Mouse (Mus musculus) cortical plate, adult 2 months (tissue): ENCODE data around the gene Zfp423.

Experiments
- CTCF ChIP-seq: fragments of 200-500 bp; IDR thresholded peaks from 2 replicates; pipeline ENCODE4 v1.5.1; 2011; ENCODE audit warnings: mild to moderate bottlenecking, control low read depth, low read length; ENCODE audit not compliant: insufficient read depth; ENCODE audit errors: extremely low read depth
- POLR2A ChIP-seq: fragments of 200-500 bp; IDR thresholded peaks from 2 replicates; pipeline ENCODE4 v1.6.1; 2011; ENCODE audit warnings: mild to moderate bottlenecking, low read length, control low read depth; ENCODE audit not compliant: insufficient read depth; ENCODE audit errors: extremely low read depth

DNA sequence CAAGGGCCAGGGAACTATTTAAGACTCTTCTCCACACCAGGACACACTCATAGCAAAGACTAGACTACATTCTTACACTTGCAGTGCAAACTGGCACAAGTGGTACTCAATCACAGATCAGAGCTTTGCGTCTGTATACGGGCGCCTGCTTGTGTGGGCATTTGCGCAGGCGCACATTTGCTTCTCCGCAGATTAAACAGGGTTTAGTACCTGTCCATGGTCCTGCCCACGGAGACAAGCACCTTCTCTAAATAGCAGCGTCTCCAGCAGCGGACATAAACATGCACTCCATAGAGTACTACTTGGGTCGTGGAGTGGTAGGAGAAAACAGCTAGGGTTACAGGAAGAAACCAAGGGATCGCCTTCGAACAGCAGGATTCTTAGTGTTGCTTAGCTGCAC is 259.1 kb downstream of the Zfp423 start:
- TF ChIP-seq CTCF (no peak), POLR2A (no peak)
